Mouse (Mus musculus) intestine, embryonic 16.5 days (tissue): ENCODE measurements around the gene Gm49333. TPM values are rescaled to one million over a fixed set of nuclear protein-coding genes. Genes with fewer than 3 reads are reported as not detected.

Source experiments
- ATAC-seq: fragments of 200-750 bp; cut with Nextera tagmentation; 2 replicates; pipeline ENCODE4 v1.8.0; 2017; ENCODE audit warnings: moderate TSS enrichment, moderate library complexity
- H3K27ac ChIP-seq: fragments of 300-500 bp; sonication (generic); 2 replicates; pipeline ENCODE4 v1.5.1; 2014; ENCODE audit warnings: mild to moderate bottlenecking, low read length
- H3K27me3 ChIP-seq: fragments of 300-500 bp; sonication (generic); replicated peaks from 2 replicates; pipeline ENCODE4 v1.6.1; 2014; ENCODE audit warnings: low read length, control low read depth, mixed read lengths; ENCODE audit not compliant: control insufficient read depth, insufficient read depth
- H3K36me3 ChIP-seq: fragments of 300-500 bp; sonication (generic); 2 replicates; pipeline ENCODE4 v1.6.1; 2014; ENCODE audit warnings: low read length, control low read depth; ENCODE audit not compliant: control insufficient read depth, insufficient read depth
- H3K4me1 ChIP-seq: fragments of 300-500 bp; sonication (generic); 2 replicates; pipeline ENCODE4 v1.6.1; 2014; ENCODE audit warnings: low read length, control low read depth, mixed read lengths; ENCODE audit not compliant: control insufficient read depth, insufficient read depth
- H3K4me2 ChIP-seq: fragments of 300-500 bp; sonication (generic); 2 replicates; pipeline ENCODE4 v1.6.1; 2014; ENCODE audit warnings: low read depth, low read length, control low read depth
- H3K4me3 ChIP-seq: fragments of 300-500 bp; sonication (generic); 2 replicates; pipeline ENCODE4 v1.5.1; 2014; ENCODE audit warnings: mild to moderate bottlenecking, low read length
- H3K9ac ChIP-seq: fragments of 300-500 bp; sonication (generic); 2 replicates; pipeline ENCODE4 v1.6.1; 2014; ENCODE audit warnings: low read depth, low read length
- H3K9me3 ChIP-seq: fragments of 300-500 bp; sonication (generic); 2 replicates; pipeline ENCODE4 v1.6.1; 2016; ENCODE audit warnings: low read length, control low read depth; ENCODE audit not compliant: control insufficient read depth
- WGBS: fragments of 180-500 bp; shearing (Covaris S2); extraction: QIAGEN DNeasy Blood & Tissue Kit; methylation state at CpG from one replicate; pipeline ENCODE4 v1.1.7; 2014; 5-methylcytosine and 5-hydroxymethylcytosine counted together
- polyA plus RNA-seq: library from polyadenylated mRNA; unstranded; fragments of >200 nt; fragmentation: Nextera tagmentation; extraction: Ambion mirVana; gene quantifications from 2 replicates; pipeline ENCODE4 v1.2.1, GENCODE M21; 2015

Gene Gm49333
- not detected in 2 replicates for polyA plus RNA-seq

DNA sequence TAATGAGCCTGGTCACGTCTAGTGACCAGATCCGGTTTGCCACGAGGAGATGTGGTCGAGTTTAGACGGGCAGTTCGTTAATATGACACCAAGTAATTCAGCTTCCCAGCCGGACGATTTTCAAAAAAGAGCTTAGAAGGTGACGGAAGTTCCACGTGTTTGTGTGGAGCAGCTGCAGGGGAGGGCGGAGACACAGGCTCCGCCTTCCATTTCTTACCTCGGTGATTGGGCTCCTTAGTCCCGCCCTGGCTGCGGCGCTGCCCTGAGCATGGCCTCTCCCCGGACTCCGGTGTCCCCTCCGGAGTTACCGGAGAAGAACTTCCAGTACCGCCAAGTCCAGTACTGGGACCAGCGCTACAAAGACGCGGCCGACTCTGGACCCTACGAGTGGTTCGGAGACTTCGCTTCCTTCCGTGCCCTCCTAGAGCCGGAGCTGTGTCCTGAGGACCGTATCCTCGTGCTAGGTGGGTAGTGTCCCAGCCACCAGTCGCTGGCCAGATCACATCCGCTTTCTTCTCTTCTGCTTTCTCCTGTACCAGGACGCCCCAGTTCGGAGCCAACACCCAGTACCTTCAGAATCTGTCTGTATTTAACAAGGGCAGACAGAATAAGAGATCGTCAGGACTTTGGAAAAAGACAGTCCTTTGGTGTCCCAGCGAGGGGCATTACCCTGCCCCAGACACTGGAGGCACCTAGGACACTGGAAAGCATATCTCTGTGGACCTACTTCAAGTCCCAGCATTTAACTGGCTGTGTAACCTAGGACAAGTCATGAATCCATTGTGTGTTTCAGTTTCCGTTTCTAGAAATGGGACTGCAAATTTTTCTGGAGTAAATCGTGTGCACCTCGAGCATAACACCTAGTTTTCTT lies at the start of gene Gm49333, which contains the start of the genes Eef1akmt4 and Alg3:
Gene Gm49333 (plus strand): TSS at position 254 of the 871 bp plus-strand sequence.
Gene Eef1akmt4 (plus strand): TSS at position 237 of the 871 bp plus-strand sequence.
Gene Alg3 (minus strand): TSS at position 379 of the 871 bp plus-strand sequence.
- 2% methylated on average over 41 of the region's 41 CpGs for WGBS
- Histone ChIP-seq H3K4me1 (peaks cover 11% of the 10 kb centered on the region; the same call in 1 of the 2 replicates), H3K4me3 (peak within 1 kb of the TSS; percentile 91), H3K9ac (peak within 1 kb of the TSS; percentile 86), H3K27me3 (no peaks in the 10 kb centered on the region), H3K36me3 (no peaks in the 10 kb centered on the region), H3K4me2 (peak within 1 kb of the TSS; percentile 85), H3K27ac (peak within 1 kb of the TSS; percentile 83), H3K9me3 (no peaks in the 10 kb centered on the region)
- ATAC-seq: peak; percentile 99

DNA sequence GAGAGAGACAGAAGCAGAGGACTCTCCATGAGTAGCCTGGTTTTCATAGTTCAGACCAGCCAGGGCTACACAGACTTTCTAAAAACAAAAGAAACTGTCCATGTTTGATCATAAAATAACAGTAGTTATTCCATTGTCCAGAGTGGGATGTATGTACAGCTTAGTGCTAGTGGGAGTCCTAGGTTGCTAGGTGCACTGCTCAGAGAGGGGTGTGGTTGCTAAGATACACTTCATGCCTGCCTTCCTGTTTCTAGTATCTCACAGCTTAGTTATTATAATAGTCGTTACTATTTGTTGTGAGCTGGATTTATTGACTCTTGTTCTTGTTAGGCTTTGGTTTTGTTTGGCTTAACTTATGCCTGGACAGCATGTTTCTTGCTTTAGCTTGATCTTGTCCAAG lies 46.3 kb upstream of the Gm49333 start:
- H3K4me2 ChIP-seq: no peak overlapping the region
- no peak overlapping the region for H3K27ac ChIP-seq
- ATAC-seq: no peak
- H3K9me3 ChIP-seq: no peaks in the 10 kb centered on the region
- WGBS: 30% methylated on average over 1 of the region's 1 CpGs
- H3K4me1 ChIP-seq: no peaks in the 10 kb centered on the region
- H3K27me3 ChIP-seq: no peaks in the 10 kb centered on the region
- H3K36me3 ChIP-seq: peaks cover 13% of the 10 kb centered on the region
- no peak overlapping the region for H3K9ac ChIP-seq
- H3K4me3 ChIP-seq: no peak overlapping the region

DNA sequence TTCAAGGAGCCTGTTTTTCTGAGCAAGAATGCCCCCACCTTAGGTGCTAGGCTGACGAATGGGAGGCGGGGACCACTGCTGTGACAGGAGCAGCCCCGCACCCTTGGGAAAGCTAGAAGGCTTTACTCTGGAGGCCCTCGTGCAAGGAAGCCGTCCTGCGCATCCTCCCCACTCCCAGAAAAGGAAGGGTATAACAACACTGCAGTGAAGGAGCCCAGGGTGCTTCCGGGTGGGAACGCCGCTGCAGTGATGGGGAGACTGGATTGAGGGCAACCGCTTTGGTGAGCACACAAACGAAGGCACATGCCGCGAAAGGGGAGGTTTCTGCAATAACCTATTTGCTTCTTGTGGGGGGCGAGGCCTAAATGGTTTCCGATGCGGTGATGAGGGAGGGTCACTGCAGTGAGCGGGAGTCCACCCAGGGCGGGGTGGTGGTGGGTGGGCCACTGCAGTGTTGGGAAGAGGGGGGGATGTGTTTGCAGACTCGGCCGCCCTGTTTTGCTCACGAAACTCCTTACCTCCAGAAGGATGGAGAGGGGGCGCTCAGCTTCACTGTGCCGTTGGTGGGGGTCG lies 22.0 kb upstream of the Gm49333 start, which contains the start of gene Vwa5b2:
Gene Vwa5b2 (plus strand): TSS at position 106 of the 573 bp plus-strand sequence.
- peaks cover 22% of the 10 kb centered on the region for H3K4me1 ChIP-seq
- H3K9ac ChIP-seq: peak within 1 kb of the TSS; percentile 60
- 2% methylated on average over 24 of the region's 24 CpGs for WGBS
- peak within 1 kb of the TSS; percentile 95 for H3K4me2 ChIP-seq
- H3K9me3 ChIP-seq: no peaks in the 10 kb centered on the region
- ATAC-seq: peak; percentile 24
- H3K4me3 ChIP-seq: peak within 1 kb of the TSS; percentile 57
- no peaks in the 10 kb centered on the region for H3K36me3 ChIP-seq
- no peak within 1 kb of the TSS for H3K27ac ChIP-seq
- H3K27me3 ChIP-seq: peaks cover 36% of the 10 kb centered on the region

DNA sequence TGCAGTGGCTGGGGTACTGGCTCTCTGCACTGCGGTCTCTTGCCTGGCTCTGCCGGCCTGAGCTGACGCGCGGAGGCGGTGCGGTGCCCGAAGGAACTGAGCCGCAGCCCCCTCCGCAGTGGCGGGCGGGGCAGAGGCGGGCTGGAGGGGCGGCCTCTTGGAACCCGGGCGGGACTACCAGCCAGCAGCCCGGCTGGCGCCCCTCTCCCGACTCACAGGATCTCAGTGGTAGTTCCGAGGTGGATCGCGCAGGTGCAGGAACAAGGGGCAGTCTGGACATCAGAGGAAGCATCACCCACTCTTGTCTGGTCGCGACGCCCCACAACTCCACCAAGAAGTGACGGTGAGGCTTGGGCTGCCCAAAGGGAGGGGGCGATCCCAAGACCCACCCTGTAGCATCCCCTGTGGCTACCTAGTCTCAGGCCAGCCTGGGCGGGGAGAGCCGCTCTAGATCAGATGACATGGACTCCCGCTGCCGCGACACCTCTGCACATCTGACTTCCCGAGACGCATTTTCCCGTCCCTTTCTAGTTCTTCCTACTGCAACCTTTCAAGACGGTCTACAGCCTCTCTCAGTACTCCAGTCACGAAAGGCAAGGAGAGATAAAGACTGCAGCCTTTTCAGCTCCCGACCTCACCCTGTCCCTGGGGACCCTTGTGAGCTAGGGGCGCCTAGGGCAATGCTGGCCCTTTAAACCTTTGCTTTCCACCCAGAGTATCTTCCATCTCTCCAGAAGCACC lies 21.3 kb upstream of the Gm49333 start:
- Histone ChIP-seq H3K4me2 (peak overlapping the region; percentile 95), H3K9ac (peak overlapping the region; percentile 60), H3K4me1 (peaks cover 22% of the 10 kb centered on the region), H3K4me3 (peak overlapping the region; percentile 57), H3K27ac (no peak overlapping the region), H3K9me3 (no peaks in the 10 kb centered on the region), H3K36me3 (no peaks in the 10 kb centered on the region), H3K27me3 (peaks cover 36% of the 10 kb centered on the region)
- peak; percentile 70 for ATAC-seq
- WGBS: under 1% methylated on average over 36 of the region's 39 CpGs

DNA sequence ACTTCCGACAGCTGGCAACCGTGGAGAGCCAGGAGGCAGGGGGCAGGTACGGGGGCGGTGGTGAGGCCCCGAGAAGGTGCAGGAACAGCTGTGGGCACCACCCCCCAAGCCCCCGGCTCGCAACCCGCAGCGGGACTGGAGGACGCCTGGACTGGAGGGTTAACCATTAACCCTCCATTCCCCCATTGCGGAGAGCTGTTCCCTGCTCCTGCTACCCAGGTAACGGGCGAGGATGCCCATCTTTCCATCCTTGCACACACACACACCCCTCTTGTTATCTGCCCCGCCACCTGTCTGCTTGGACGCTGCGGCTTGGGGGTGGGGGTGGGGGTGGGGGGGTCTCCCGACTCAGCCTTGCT lies 20.8 kb upstream of the Gm49333 start:
- H3K36me3 ChIP-seq: no peaks in the 10 kb centered on the region
- peak overlapping the region; percentile 57 for H3K4me3 ChIP-seq
- H3K4me1 ChIP-seq: peaks cover 22% of the 10 kb centered on the region
- H3K4me2 ChIP-seq: peak overlapping the region; percentile 95
- peaks cover 36% of the 10 kb centered on the region for H3K27me3 ChIP-seq
- 0 out of 2 replicates have a peak overlapping the region, but pooled peaks have one; percentile 60 for H3K9ac ChIP-seq
- H3K27ac ChIP-seq: no peak overlapping the region
- 0% methylated on average over 13 of the region's 17 CpGs for WGBS
- H3K9me3 ChIP-seq: no peaks in the 10 kb centered on the region
- ATAC-seq: peak; percentile 32

DNA sequence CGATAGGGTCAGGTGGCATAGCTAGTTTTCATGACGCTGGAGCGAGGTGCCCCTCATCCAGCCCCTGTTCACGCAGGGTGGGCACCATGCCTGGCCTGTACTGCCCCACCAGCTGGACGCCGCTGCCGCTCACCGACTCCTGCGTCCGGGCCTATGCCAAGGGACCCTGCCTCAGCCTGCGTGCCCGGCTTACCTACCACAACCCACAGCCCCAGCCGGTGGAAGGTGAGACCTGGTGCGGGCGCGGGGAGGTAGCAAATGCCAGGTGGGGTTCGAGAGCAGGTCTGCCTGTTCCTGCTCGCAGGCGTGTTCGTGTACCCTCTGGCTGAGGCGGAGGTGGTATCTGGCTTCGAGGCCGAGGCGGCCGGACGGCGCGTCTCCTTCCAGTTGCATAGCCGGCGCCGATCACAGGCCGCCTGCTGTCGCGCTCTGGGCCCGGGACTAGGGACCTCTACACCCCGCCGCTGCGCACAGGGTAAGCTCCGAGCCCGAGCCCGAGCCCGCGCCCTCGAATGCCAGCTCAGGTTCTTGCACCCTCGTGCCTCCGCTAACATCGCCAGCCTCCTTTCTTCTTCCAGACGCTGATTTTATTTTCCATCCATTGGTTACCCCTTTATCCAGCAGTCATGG lies 20.2 kb upstream of the Gm49333 start:
- H3K27ac ChIP-seq: no peak overlapping the region
- no peaks in the 10 kb centered on the region for H3K36me3 ChIP-seq
- WGBS: 9% methylated on average over 48 of the region's 48 CpGs
- no peaks in the 10 kb centered on the region for H3K9me3 ChIP-seq
- H3K4me2 ChIP-seq: peak overlapping the region; percentile 27; the same call in 1 of the 2 replicates
- H3K27me3 ChIP-seq: peaks cover 36% of the 10 kb centered on the region
- H3K4me1 ChIP-seq: peaks cover 22% of the 10 kb centered on the region
- ATAC-seq: no peak; the same call in 1 of the 2 replicates
- H3K4me3 ChIP-seq: peak overlapping the region; percentile 57
- 0 out of 2 replicates have a peak overlapping the region, but pooled peaks have one; percentile 27 for H3K9ac ChIP-seq

DNA sequence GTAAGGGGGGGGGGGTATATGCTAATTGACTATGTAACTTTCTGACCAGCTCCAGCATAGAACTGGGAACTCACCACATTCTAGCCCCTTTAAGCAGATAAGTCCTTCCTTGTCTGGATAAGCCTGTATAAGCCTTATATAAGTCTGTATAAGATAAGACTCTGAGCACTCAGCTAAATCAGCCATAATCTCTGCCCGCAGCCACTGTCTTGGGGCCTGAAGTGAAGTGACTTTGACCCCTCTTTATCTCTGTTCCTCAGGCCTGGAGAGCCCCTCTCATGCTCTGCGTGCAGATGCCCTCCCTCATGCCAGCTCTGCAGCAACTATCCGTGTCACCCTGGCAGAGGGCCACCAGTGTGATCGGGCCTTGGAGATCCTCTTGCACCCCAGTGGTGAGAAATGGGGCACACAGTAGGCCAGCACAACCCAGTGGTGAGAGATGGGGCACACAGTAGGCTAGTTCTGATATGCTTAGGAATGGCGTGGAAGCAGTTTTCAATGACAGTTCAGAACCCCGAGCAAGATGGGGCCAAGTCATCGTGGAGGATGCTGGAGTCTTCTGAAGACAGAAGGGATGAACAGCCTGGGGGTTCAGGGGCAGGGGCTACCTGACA lies 16.2 kb upstream of the Gm49333 start:
- no peaks in the 10 kb centered on the region for H3K9me3 ChIP-seq
- WGBS: 70% methylated on average over 7 of the region's 7 CpGs
- peak; percentile 68 for ATAC-seq
- H3K36me3 ChIP-seq: no peaks in the 10 kb centered on the region
- H3K27me3 ChIP-seq: peaks cover 20% of the 10 kb centered on the region
- no peak overlapping the region for H3K27ac ChIP-seq
- peaks cover 12% of the 10 kb centered on the region for H3K4me1 ChIP-seq
- H3K4me3 ChIP-seq: no peak overlapping the region
- H3K9ac ChIP-seq: no peak overlapping the region
- H3K4me2 ChIP-seq: no peak overlapping the region

DNA sequence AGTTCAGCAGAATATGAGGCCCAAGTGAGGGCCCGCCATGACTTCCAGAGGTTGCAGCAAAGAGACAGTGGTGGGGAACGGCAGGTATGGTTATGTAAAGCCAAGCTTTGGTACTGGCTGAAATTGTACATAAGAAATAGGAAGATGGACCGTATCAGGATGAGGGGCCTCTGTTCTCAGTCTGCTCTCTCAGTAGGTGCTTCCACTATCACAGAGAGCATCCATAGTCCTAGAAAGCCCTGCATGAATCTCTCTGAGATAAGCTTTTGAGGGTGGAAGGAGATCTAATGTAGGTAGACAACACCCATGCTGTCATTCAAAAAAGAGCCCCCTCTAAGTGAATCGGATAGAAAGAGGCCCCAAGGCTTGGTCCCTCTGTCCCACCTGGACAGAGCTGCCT lies 15.7 kb upstream of the Gm49333 start:
- no peaks in the 10 kb centered on the region for H3K9me3 ChIP-seq
- peaks cover 14% of the 10 kb centered on the region for H3K27me3 ChIP-seq
- no peak overlapping the region for H3K4me3 ChIP-seq
- H3K4me2 ChIP-seq: no peak overlapping the region
- 88% methylated on average over 4 of the region's 4 CpGs for WGBS
- no peaks in the 10 kb centered on the region for H3K36me3 ChIP-seq
- H3K9ac ChIP-seq: no peak overlapping the region
- peaks cover 7% of the 10 kb centered on the region for H3K4me1 ChIP-seq
- ATAC-seq: no peak
- no peak overlapping the region for H3K27ac ChIP-seq
